Mouse (Mus musculus) E14TG2a.4 (cell line): Measurements from ENCODE around the gene Itgb8.
A peak's percentile ranks its signal among the peaks of the same experiment; 100 is the strongest.

Experiments
- H3K27me3 ChIP-seq: 2 replicates; pipeline ENCODE4 v1.6.1; 2014; ENCODE audit warnings: low read length, control low read depth; ENCODE audit not compliant: insufficient read depth
- H3K36me3 ChIP-seq: 2 replicates; pipeline ENCODE4 v1.6.1; 2014; ENCODE audit warnings: low read length, control low read depth; ENCODE audit not compliant: insufficient read depth
- H3K4me1 ChIP-seq: replicated peaks from 2 replicates; pipeline ENCODE4 v1.6.1; 2014; ENCODE audit warnings: low read depth, low read length, control low read depth
- H3K4me3 ChIP-seq: replicated peaks from 2 replicates; pipeline ENCODE4 v1.5.1; 2014; ENCODE audit warnings: mild to moderate bottlenecking, low read length
- H3K9me3 ChIP-seq: 2 replicates; pipeline ENCODE4 v1.6.1; 2014; ENCODE audit warnings: low read length, control low read depth
- CTCF ChIP-seq: conservative IDR thresholded peaks from 2 replicates; pipeline ENCODE4 v1.5.1; 2014; ENCODE audit warnings: low read length
- NANOG ChIP-seq: IDR thresholded peaks from 2 replicates; pipeline ENCODE4 v1.6.1; 2014; ENCODE audit warnings: borderline replicate concordance, low read length, mixed read lengths
- POU5F1 ChIP-seq: IDR thresholded peaks from 2 replicates; pipeline ENCODE4 v1.6.1; 2014; ENCODE audit warnings: low read length, borderline replicate concordance

Gene Itgb8

GRCm38 (mm10) chr12:119238696-119239415, at the start of gene Itgb8:
Gene Itgb8, minus strand, starts transcription at chr12:119238802.
- Histone ChIP-seq H3K27me3 (peaks cover 28% of the 10 kb centered on the region), H3K4me1 (peaks cover 16% of the 10 kb centered on the region), H3K36me3 (no peaks in the 10 kb centered on the region), H3K4me3 (peak within 1 kb of the TSS; percentile 80), H3K9me3 (peaks cover 25% of the 10 kb centered on the region)
- TF ChIP-seq CTCF: no peak
- TF ChIP-seq POU5F1: no peak
- TF ChIP-seq NANOG: no peak

GRCm38 (mm10) chr12:119276282-119276681, 37.7 kb upstream of the Itgb8 start:
- no peaks in the 10 kb centered on the region for H3K27me3 ChIP-seq
- TF ChIP-seq CTCF (no peak), POU5F1 (no peak), NANOG (no peak)
- H3K9me3 ChIP-seq: no peaks in the 10 kb centered on the region
- no peaks in the 10 kb centered on the region for H3K36me3 ChIP-seq
- H3K4me1 ChIP-seq: no peaks in the 10 kb centered on the region
- H3K4me3 ChIP-seq: no peak overlapping the region

GRCm38 (mm10) chr12:119273605-119274004, 35.0 kb upstream of the Itgb8 start:
- Histone ChIP-seq H3K9me3 (no peaks in the 10 kb centered on the region), H3K36me3 (no peaks in the 10 kb centered on the region), H3K4me3 (no peak overlapping the region), H3K27me3 (no peaks in the 10 kb centered on the region), H3K4me1 (no peaks in the 10 kb centered on the region)
- no peak for TF ChIP-seq POU5F1
- no peak for TF ChIP-seq NANOG
- no peak for TF ChIP-seq CTCF

- Histone ChIP-seq H3K36me3 (no peaks in the 10 kb centered on the region), H3K27me3 (no peaks in the 10 kb centered on the region), H3K9me3 (no peaks in the 10 kb centered on the region; the same call in 1 of the 2 replicates), H3K4me1 (no peaks in the 10 kb centered on the region), H3K4me3 (no peak overlapping the region)
- TF ChIP-seq POU5F1 (no peak), NANOG (no peak), CTCF (no peak)
Measured at GRCm38 (mm10) chr12:119271964-119272363, 33.4 kb upstream of the Itgb8 start.

GRCm38 (mm10) chr12:119270036-119270435, 31.4 kb upstream of the Itgb8 start:
- no peaks in the 10 kb centered on the region; the same call in 1 of the 2 replicates for H3K9me3 ChIP-seq
- TF ChIP-seq POU5F1 (no peak), NANOG (no peak), CTCF (no peak)
- no peaks in the 10 kb centered on the region for H3K36me3 ChIP-seq
- H3K27me3 ChIP-seq: no peaks in the 10 kb centered on the region
- no peak overlapping the region for H3K4me3 ChIP-seq
- no peaks in the 10 kb centered on the region for H3K4me1 ChIP-seq

GRCm38 (mm10) chr12:119268723-119269122, 30.1 kb upstream of the Itgb8 start:
- H3K27me3 ChIP-seq: no peaks in the 10 kb centered on the region
- no peaks in the 10 kb centered on the region for H3K4me1 ChIP-seq
- H3K36me3 ChIP-seq: no peaks in the 10 kb centered on the region
- no peak overlapping the region for H3K4me3 ChIP-seq
- TF ChIP-seq CTCF (no peak), NANOG (no peak), POU5F1 (no peak)
- H3K9me3 ChIP-seq: no peaks in the 10 kb centered on the region; the same call in 1 of the 2 replicates

GRCm38 (mm10) chr12:119264506-119264905, 25.9 kb upstream of the Itgb8 start:
- TF ChIP-seq CTCF (no peak), NANOG (no peak), POU5F1 (no peak)
- no peaks in the 10 kb centered on the region for H3K4me1 ChIP-seq
- no peaks in the 10 kb centered on the region for H3K36me3 ChIP-seq
- H3K27me3 ChIP-seq: no peaks in the 10 kb centered on the region
- H3K4me3 ChIP-seq: no peak overlapping the region
- H3K9me3 ChIP-seq: no peaks in the 10 kb centered on the region; the same call in 1 of the 2 replicates

- TF ChIP-seq NANOG (no peak), POU5F1 (no peak), CTCF (no peak)
- no peaks in the 10 kb centered on the region for H3K36me3 ChIP-seq
- H3K27me3 ChIP-seq: no peaks in the 10 kb centered on the region
- H3K9me3 ChIP-seq: peaks cover 40% of the 10 kb centered on the region
- H3K4me3 ChIP-seq: no peak overlapping the region
- H3K4me1 ChIP-seq: no peaks in the 10 kb centered on the region
Measured at GRCm38 (mm10) chr12:119248581-119248980, 10.0 kb upstream of the Itgb8 start.
